Mouse (Mus musculus) embryo, embryonic 10 days (tissue): Measurements from ENCODE around the gene B4galt3.
A peak's percentile ranks its signal among the peaks of the same experiment; 100 is the strongest.
"Not testable (repeated sequence)": the region's sequence is repeated elsewhere in the genome, so short reads cannot be mapped to it uniquely, and the experiment has no call there.

Experiments
- DNase-seq: peaks from one replicate; pipeline ENCODE4 v3.0.0-alpha.2; 2015; ENCODE audit warnings: low spot score

The B4galt3 gene

DNA sequence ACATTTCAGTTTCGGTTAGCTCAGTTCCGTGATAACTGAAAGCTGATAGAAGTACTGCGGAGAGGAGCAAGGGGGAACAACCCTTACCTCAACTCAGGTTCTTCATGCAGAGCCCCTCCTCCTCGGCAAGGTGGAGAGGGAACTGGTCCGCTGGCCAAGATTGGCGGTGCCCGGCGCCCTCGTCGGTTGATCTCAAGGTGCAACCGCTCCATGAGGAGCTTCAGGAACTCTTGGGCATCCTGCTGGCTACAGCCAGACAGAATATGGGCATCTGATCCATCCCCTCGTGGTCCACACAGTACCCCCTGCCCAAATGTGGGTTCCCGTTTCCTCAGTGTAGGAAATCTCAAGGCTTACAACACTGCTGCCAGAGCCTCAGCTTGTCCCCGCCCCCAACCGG is 14.4 kb downstream of the B4galt3 start:
- no peak for DNase-seq

DNA sequence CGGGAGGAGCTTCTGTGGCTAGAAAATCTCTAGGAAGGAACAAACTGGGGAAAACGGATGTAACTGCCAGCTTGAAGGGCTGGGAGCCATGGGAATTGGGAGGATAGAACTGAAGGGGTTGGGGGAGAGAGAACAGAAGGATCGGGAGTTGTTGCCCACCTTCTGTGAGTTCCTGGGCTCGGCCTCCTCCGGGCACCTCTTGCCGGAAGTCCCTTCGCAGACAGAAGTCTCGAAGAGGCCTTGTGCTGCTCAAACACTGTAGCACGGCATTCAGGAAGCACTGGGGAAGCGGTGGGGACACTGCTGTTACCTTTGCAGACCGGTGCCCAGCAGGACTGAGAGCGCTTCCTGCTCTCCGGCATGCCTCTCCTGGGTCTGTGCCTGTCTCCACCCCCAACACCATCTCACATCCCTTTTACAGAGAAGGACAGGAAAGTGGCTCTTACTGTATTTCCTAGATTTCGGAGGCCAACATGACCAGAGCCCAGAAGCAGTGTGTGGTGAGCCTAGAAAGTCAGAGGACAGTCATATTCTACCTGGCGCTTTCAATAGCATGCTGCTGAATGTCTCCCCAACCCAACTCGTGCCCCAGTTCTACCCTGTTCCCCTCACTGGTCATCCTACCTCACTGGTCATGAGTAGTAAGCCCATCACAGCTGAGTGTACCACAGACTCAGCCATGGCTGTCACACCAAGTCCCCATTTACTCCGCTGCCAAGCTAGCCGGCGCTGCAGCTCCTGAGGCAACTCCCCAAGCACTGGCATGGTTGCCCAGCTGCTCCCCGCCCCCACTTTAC is 15.2 kb downstream of the B4galt3 start:
- DNase-seq: no peak

GRCm38 (mm10) chr1:171286517-171286916 is 16.4 kb downstream of the B4galt3 start:
- DNase-seq: no peak

DNA sequence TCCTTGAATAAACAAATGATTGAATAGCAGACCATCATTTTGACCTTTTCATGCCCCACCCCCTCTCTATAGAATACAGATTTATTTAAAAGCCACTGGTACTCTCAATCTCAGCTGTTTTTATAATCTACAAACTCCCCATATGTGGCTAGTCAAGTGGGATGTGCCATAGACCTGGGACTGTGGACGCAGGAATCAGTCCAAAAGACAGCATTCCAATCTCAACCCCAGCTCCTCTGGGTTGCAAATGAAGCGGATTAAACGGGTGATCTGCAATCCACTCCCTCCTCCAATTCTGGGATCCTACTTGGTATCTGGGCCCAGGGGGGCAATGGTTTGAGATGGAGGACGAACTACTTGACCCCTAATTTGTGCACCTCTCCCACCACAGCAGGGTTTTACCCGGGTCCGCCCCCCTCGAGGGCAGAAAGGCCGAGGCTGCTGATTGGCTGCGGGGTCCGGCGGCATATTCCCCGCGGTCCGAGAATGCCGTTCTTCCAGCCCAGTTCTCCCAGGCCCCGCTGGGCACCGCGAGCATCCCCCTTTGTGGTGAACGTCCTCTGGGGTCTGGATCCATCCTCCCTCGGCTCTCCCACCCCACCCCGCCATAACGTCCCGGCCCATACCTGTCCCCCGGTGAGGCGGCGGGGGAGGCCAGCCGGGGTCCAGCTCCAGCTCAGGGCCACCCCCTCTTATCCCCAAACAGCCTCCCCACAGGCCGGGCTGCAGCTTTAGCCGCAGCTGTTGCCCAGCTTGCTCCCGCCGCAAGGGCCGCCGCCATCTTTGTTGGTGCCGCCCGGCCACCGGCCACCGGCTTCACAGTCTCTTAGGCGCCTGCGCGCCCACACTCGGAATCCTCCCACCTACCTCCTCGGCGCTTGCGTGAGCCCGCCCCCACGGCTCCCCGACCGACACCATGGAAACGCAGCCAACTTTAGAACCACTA is 17.3 kb downstream of the B4galt3 start, which contains the start of gene Usp21:
Usp21 (minus strand) TSS at position 856 of the 946 bp plus-strand sequence.
- DNase-seq: peak; percentile 94

DNA sequence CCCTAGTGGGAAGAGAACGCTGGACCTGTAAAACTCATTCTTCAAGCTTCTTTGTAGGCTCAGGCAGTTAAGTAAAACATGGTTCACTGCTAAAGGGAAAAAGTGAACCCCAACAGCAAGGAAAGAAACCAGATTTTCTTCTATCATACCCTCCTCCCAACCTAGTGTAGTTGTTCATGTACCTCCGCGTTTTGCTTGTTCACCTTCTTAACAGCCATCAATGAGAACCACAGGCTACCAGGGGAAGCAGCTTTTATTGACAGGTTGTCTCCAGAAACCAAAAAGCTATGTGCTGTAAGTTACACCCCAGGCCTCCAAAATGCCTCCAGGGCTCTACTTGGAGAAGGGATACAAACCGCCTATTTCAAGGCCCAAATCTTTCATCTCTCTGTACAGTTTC is 18.2 kb downstream of the B4galt3 start:
- DNase-seq: no peak

DNA sequence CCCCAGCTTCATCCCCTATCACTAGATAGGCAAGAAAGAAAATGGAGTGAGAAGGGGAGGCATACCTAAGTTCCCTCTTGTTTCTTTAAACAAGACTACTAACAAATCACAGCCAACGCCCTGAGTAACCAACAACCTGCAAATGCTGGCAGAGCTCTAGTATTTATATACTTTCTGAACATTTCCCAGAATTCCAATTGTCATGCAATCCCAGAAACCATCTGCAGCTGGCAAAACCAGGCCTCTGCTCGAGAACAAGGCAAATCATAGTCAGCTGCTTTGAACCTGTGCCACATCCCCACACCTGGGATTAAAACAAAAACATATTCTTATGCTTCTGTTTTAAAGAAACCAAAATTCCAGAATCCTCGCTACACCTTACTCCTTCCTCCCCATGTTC is 23.2 kb downstream of the B4galt3 start:
- DNase-seq: peak; percentile 2

- peak; percentile 10 for DNase-seq
These were observed 23.8 kb downstream of the B4galt3 start for GRCm38 (mm10) chr1:171293906-171294297.

DNA sequence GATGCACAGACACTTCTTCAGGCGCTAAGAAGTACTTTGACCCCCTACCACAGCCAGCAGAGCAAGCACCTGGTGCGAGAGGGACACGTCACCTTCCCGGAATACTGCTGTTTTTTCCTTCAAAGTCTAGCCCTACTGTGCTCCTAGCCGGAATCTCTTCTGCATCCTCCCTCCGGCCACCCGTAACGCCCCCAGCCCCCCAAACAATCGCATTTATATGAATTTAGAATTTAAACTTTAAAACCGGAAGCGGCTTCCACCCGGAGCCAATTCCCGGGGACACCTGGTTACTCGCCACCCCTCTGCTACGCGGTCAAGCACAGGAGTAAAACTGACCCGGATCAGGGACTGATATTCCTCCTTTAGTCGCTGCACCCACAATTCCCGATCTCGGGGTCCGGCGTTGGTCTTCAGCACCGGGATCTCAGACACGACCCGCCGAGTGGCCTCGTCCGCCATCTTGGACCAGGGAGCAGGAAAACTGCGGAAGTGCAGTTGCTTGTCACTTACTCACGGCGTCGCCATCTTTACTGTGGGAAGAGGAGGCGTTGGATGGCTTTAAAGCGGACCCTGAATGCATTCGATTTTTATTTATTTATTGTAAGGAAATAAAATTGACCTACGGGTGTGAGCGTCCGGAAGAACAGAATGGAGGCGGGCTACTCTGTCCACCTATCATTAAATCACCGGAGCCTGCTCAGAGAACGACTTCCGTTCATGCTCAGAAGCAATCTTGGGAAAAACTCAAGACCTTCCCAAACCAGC is 24.4 kb downstream of the B4galt3 start, which contains the start of gene Ufc1:
Ufc1 (minus strand) TSS at position 727 of the 765 bp plus-strand sequence.
- peak; percentile 91 for DNase-seq

DNA sequence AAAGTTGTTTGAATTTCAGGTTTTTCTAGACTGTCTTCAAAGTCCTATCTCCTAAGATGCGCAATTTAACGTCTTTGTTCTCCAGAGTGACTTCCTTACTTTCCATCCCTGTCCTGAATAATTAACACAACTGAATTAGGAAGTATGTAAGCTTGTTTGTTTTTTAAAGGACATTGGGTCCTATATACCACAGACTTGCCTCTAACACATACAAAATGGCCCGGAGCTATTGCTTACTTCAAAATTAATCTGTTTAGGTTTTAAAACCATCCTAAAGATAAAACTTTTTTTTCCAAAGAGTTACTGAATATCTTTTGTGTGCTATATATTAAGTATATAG is 24.9 kb downstream of the B4galt3 start:
- no peak for DNase-seq

GRCm38 (mm10) chr1:171298226-171298625 is 28.1 kb downstream of the B4galt3 start:
- DNase-seq: no peak

GRCm38 (mm10) chr1:171306157-171306556 is 36.0 kb downstream of the B4galt3 start:
- not testable (repeated sequence) for DNase-seq

DNA sequence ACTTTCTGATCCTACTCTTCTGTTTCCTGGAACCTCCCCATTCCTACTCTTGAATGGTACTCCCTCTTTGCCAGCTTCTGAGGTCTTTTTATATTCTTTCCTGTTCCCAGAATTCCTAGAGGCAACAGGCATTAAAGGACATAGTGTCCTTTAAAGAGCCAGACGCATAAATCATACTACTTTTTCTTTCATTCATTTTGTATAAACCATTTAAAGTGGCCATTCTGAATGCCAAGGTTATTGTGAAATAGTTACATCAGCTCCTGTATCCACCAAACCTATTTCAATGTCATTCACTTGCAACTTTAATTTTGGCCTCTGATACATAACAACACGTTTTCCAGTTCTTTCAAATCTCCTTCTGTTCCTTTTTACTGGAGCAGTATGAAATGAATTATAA is 39.2 kb downstream of the B4galt3 start:
- no peak for DNase-seq

DNA sequence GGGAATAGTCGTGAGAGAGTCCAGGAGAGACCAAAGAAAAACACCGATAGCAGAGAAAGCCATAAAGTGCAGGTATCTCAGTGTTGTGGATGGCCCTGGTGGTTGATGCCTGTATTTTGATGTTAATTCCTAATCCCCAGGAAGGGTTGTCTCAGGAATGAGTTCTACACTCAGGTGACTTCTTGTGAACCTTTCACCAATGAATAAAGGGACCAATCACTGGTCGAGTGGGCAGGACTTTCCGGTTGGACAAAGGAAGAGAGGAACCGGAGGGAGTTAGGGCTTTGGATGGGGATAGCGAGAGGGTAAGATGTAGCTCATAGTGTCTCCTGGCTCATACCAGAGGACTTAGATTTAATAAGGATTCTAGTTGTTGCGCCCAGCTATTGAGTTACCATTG is 49.6 kb downstream of the B4galt3 start:
- peak; percentile 32 for DNase-seq

DNA sequence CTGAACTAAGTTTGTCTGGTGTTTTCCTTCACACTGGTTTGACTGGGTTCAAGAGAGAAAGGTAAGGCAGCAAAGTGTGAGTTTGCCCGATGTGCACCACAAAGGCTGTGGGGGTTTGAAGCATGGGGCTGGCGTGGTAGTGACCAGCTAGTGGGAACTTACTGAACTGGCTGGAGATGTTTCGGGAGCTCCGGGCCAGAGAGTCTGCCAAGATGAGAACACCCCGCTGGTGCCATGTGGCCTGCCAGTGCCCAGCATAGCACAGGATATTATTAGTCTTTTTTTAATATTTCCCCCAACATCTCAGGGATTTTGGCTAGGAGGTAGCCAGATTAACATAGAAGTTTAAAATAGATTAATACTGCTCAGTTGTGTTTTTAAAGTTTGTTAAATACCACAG is 50.0 kb downstream of the B4galt3 start:
- DNase-seq: no peak

- DNase-seq: peak; percentile 52
These were observed 51.3 kb downstream of the B4galt3 start for GRCm38 (mm10) chr1:171321415-171321814.

GRCm38 (mm10) chr1:171322012-171322411 is 51.9 kb downstream of the B4galt3 start:
- DNase-seq: no peak

GRCm38 (mm10) chr1:171325571-171325970 is 55.4 kb downstream of the B4galt3 start:
- DNase-seq: no peak
